Mouse (Mus musculus) liver, embryonic 18 days (tissue): ENCODE data around the gene Il27ra. TPM values are rescaled to one million over a fixed set of nuclear protein-coding genes. Genes with fewer than 3 reads are reported as not detected.

Experiments
- polyA plus RNA-seq: library from polyadenylated mRNA; depleted of rRNA; stranded (reverse); fragments of >200 nt; gene quantifications from 2 replicates; pipeline ENCODE4 v1.2.3, GENCODE M21; 2012; rRNA removed

The Il27ra gene
- 1.2 and 1.4 TPM in 2 replicates for polyA plus RNA-seq

GRCm38 (mm10) chr8:84042066-84042947 is at the start of gene Il27ra:
Gene Il27ra (minus strand): TSS chr8:84042589.

GRCm38 (mm10) chr8:84066291-84066930 is 24.0 kb upstream of the Il27ra start, which contains the start of gene Rfx1:
Gene Rfx1 (plus strand): TSS chr8:84066834.

DNA sequence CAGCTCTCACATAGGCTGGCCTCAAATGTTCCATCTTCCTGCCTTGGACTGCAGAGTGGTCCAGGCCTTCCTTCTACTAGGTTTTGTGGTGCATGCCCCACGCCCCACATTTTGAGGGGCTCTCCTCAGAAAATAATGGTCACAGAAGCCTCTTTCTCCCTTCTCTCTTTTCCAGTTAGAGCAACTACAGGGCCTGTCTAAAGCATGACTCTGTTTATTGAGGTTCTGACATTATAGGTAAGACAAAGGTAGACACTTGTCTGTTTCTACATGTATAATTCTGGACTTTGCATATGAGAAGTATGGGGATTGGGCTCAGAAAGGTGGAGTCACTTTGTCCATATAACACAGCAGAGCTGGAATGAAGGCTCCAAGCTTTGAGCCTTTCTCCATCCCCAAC is 22.6 kb upstream of the Il27ra start, which contains the start of gene Gm10643:
Gene Gm10643, minus strand, starts transcription at position 101 of the 400 bp plus-strand sequence.

DNA sequence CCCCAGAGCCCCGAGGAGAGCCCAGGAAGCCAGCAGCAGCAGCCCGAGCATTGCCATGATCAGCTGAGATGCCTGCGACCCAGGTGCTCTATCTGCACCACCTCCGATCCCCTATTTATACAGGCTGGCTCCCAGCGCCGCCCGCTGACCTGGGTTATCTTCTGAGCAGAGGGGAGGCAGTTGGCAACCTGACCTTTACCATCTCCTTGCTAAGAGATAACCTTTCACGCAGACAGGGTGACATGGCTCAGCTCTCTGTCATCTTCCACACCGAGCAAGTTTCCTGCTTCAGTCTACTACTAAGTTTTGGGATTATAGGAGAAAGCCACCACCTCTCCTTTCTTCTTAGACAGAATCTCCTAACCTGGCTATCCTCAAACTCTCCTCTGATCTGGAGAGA is 2.5 kb upstream of the Il27ra start, which contains the start of gene Rln3:
Gene Rln3, minus strand, starts transcription at position 101 of the 400 bp plus-strand sequence.

GRCm38 (mm10) chr8:84021096-84021495 is 21.3 kb downstream of the Il27ra start, which contains the start of gene Palm3:
Gene Palm3 (plus strand): TSS chr8:84021471.

GRCm38 (mm10) chr8:84011705-84012498 is 30.5 kb downstream of the Il27ra start, which contains the start of gene 2210011C24Rik:
Gene 2210011C24Rik (minus strand): TSS chr8:84012171.

DNA sequence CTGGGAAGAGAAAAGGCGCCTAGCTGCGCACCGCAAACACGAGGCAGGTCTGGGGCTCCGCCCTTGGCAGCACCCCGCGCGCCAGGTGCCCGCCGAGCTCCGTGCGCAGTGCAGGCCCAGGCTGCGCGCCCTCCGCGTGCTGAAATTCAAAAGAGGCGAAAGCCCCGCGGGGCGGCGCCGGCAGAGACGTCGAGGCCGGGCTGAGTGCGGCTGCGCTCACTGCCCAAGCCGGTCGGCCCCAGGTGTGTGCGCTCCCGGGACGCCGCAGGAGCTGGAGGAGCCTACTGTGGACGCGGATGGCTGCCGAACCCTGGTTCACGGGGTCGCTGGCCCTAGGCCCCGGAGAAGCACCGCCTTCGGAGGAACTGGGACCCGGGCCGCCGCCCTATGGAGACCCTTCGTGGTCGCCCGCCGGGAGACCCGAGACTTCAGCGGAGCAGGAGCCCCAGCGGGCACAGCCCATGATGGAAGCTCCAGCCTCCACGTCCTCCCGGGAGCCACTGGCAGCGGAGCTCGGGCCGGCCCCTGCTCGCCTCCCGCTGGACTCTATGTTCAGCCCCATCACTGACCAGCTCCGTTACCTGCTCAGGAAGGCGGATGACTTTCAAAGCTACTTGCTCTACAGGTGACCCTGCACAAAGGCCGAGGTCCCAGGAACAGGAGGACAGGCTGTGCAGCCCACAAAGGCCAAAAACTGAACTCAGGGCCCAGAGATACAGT is 40.9 kb downstream of the Il27ra start, which contains the start of gene 1700067K01Rik:
Gene 1700067K01Rik, plus strand, starts transcription at position 222 of the 720 bp plus-strand sequence.

GRCm38 (mm10) chr8:83997511-83998141 is 44.8 kb downstream of the Il27ra start, which contains the start of gene Samd1:
Gene Samd1 (plus strand): TSS chr8:83997672.

Other genes starting within 250 kb of the Il27ra start
- 2.6 and 2.9 TPM in 2 replicates for gene Adgrl1, start 142.5 kb downstream of the Il27ra start, polyA plus RNA-seq
- 0.78 and 0.85 TPM in 2 replicates for gene Gm10644, start 87.4 kb downstream of the Il27ra start, polyA plus RNA-seq
- 49.1 and 54.0 TPM in 2 replicates for gene Asf1b, start 87.1 kb downstream of the Il27ra start, polyA plus RNA-seq
- 20.6 and 20.7 TPM in 2 replicates for gene Prkaca, start 69.6 kb downstream of the Il27ra start, polyA plus RNA-seq
- gene Samd1, start 44.9 kb downstream of the Il27ra start, polyA plus RNA-seq = 19.9 and 21.8 TPM in 2 replicates
- gene 1700067K01Rik, start 41.1 kb downstream of the Il27ra start, polyA plus RNA-seq = 0.16 and 0.17 TPM in 2 replicates
- 0.08 TPM in 1 of 2 replicates, not detected in the other for gene 2210011C24Rik, start 30.4 kb downstream of the Il27ra start, polyA plus RNA-seq
- gene Palm3, start 21.1 kb downstream of the Il27ra start, polyA plus RNA-seq = 0.03 and 0.05 TPM in 2 replicates
- gene Rln3, start 2.4 kb upstream of the Il27ra start, polyA plus RNA-seq = 0.12 TPM in 1 of 2 replicates, not detected in the other
- 0.59 and 0.63 TPM in 2 replicates for gene Gm10643, start 22.5 kb upstream of the Il27ra start, polyA plus RNA-seq
- gene Rfx1, start 24.2 kb upstream of the Il27ra start, polyA plus RNA-seq = 3.3 and 4.7 TPM in 2 replicates
- gene Dcaf15, start 62.2 kb upstream of the Il27ra start, polyA plus RNA-seq = 11.4 and 12.4 TPM in 2 replicates
- gene Podnl1, start 83.4 kb upstream of the Il27ra start, polyA plus RNA-seq = 0.03 and 0.05 TPM in 2 replicates
- gene Cc2d1a, start 105.3 kb upstream of the Il27ra start, polyA plus RNA-seq = 3.7 and 4.4 TPM in 2 replicates
- 0.18 and 0.24 TPM in 2 replicates for gene 4930432K21Rik, start 105.4 kb upstream of the Il27ra start, polyA plus RNA-seq
- 0.13 and 0.16 TPM in 2 replicates for gene Nanos3, start 142.6 kb upstream of the Il27ra start, polyA plus RNA-seq
- gene Zswim4, start 194.5 kb upstream of the Il27ra start, polyA plus RNA-seq = 2.9 and 3.4 TPM in 2 replicates
- 124 and 135 TPM in 2 replicates for gene D8Ertd738e, start 207.1 kb upstream of the Il27ra start, polyA plus RNA-seq
- gene Mri1, start 214.7 kb upstream of the Il27ra start, polyA plus RNA-seq = 17.2 and 23.4 TPM in 2 replicates
- gene Ccdc130, start 227.8 kb upstream of the Il27ra start, polyA plus RNA-seq = 6.9 and 7.4 TPM in 2 replicates